Mouse (Mus musculus) heart, embryonic 10.5 days (tissue): ENCODE measurements at regions not wholly inside any gene's neighbourhood (a gene's known extent, or its start where the extent isn't known, plus 50 kb on each side); places are given as distances from the start of the nearest gene placed in this dataset.

Experiments
- DNase-seq: peaks from one replicate; pipeline ENCODE4 v3.0.0-alpha.2; 2017; ENCODE audit warnings: low spot score
- H3K27ac ChIP-seq: fragments of 300-500 bp; sonication (generic); 2 replicates; pipeline ENCODE4 v1.5.1; 2016; ENCODE audit warnings: mild to moderate bottlenecking
- H3K27me3 ChIP-seq: fragments of 300-500 bp; sonication (generic); 2 replicates; pipeline ENCODE4 v1.6.1; 2016; ENCODE audit warnings: mild to moderate bottlenecking; ENCODE audit not compliant: poor library complexity, insufficient read depth, severe bottlenecking
- H3K36me3 ChIP-seq: fragments of 300-500 bp; sonication (generic); 2 replicates; pipeline ENCODE4 v1.6.1; 2016; ENCODE audit warnings: mild to moderate bottlenecking, moderate library complexity
- H3K4me1 ChIP-seq: fragments of 300-500 bp; sonication (generic); 2 replicates; pipeline ENCODE4 v1.6.1; 2016; ENCODE audit warnings: mild to moderate bottlenecking
- H3K4me3 ChIP-seq: fragments of 300-500 bp; sonication (generic); 2 replicates; pipeline ENCODE4 v1.5.1; 2016; ENCODE audit warnings: mild to moderate bottlenecking, moderate library complexity
- H3K9me3 ChIP-seq: fragments of 300-500 bp; sonication (generic); 2 replicates; pipeline ENCODE4 v1.6.1; 2016; ENCODE audit warnings: mild to moderate bottlenecking, moderate library complexity
- WGBS: fragments of 180-500 bp; shearing (Covaris S2); methylation state at CpG from one replicate; pipeline ENCODE4 v1.1.7; 2016; 5-methylcytosine and 5-hydroxymethylcytosine counted together

DNA sequence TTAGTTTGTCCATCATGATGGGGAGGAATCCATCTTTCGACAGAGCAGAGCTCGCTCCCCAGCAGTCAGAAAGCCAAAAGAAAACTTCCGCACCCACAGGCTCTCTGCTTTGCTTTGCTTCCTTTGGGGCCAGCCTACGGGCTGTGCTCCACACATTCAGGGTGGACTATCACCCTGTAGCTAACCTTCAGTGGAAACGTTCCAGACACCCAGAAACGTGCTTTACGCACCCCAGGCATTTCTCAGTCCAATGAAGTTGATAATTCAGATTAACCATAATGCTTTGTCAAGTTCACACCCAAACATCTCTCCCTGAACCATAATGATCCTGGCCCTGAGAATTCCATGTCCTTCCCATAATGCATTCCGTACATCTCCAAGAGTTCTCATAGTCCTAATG lies 743.8 kb downstream of the 4930447A16Rik start:
- Histone ChIP-seq H3K36me3 (no peaks in the 10 kb centered on the region), H3K27me3 (peaks cover 30% of the 10 kb centered on the region), H3K27ac (no peak overlapping the region), H3K4me3 (peak overlapping the region; percentile 17; the same call in 1 of the 2 replicates), H3K4me1 (peaks cover 48% of the 10 kb centered on the region), H3K9me3 (no peaks in the 10 kb centered on the region)
- 52% methylated on average over 8 of the region's 8 CpGs for WGBS
- peak; percentile 59 for DNase-seq
